Mouse (Mus musculus) limb, embryonic 10.5 days (tissue): ENCODE data around the gene Krt83. TPM values are rescaled to one million over a fixed set of nuclear protein-coding genes. Genes with fewer than 3 reads are reported as not detected.
A peak's percentile ranks its signal among the peaks of the same experiment; 100 is the strongest.

Experiments
- DNase-seq: peaks from one replicate; pipeline ENCODE4 v3.0.0-alpha.2; 2017; ENCODE audit warnings: low spot score
- H3K27ac ChIP-seq: fragments of 300-500 bp; sonication (generic); 2 replicates; pipeline ENCODE4 v1.5.1; 2016; ENCODE audit warnings: mild to moderate bottlenecking
- H3K27me3 ChIP-seq: fragments of 300-500 bp; sonication (generic); 2 replicates; pipeline ENCODE4 v1.6.1; 2016; ENCODE audit warnings: low read depth, mild to moderate bottlenecking; ENCODE audit not compliant: poor library complexity, severe bottlenecking
- H3K36me3 ChIP-seq: fragments of 300-500 bp; sonication (generic); 2 replicates; pipeline ENCODE4 v1.6.1; 2016; ENCODE audit warnings: mild to moderate bottlenecking, moderate library complexity
- H3K4me1 ChIP-seq: fragments of 300-500 bp; sonication (generic); 2 replicates; pipeline ENCODE4 v1.6.1; 2016
- H3K4me3 ChIP-seq: fragments of 300-500 bp; sonication (generic); 2 replicates; pipeline ENCODE4 v1.5.1; 2016; ENCODE audit warnings: mild to moderate bottlenecking, moderate library complexity
- H3K9me3 ChIP-seq: fragments of 300-500 bp; sonication (generic); replicated peaks from 2 replicates; pipeline ENCODE4 v1.6.1; 2016; ENCODE audit warnings: mild to moderate bottlenecking
- WGBS: fragments of 180-500 bp; shearing (Covaris S2); methylation state at CpG from one replicate; pipeline ENCODE4 v1.1.7; 2016; 5-methylcytosine and 5-hydroxymethylcytosine counted together
- polyA plus RNA-seq: library from polyadenylated mRNA; unstranded; fragments of >200 nt; fragmentation: Nextera tagmentation; extraction: Ambion mirVana; gene quantifications from 2 replicates; pipeline ENCODE4 v1.2.1, GENCODE M21; 2016

The Krt83 gene
- polyA plus RNA-seq, 1 experiment from 2014 or later = not detected

DNA sequence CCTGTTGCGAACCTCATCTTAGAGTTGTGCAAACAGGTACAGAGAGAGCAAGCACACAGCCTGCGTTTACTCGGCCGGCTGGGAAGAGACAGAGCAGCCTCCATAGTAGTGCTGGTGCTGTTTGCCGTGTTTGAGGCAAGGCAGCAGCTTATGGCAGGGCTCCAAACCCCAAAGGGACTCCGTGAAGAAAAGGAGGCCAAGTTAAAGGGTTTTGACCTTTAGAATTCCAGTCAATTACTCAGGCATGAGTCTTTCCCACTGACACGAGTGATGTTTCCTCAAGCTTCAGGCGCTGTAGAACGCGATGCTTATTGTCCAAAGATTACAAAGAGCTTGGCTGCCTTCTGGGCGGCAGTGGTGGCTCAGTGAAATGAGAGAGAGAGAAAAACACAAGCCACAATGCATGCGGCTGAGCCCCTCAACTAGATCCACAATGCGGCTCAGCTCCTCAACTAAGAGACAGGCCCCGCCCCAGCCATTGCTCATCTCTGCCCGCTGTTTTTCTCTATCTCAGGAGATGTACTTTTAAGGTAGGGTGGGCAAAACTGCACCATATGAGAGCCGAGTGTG, 32.9 kb downstream of the Krt83 start:
- no peak overlapping the region for H3K4me3 ChIP-seq
- no peak for DNase-seq
- 81% methylated on average over 16 of the region's 16 CpGs for WGBS

DNA sequence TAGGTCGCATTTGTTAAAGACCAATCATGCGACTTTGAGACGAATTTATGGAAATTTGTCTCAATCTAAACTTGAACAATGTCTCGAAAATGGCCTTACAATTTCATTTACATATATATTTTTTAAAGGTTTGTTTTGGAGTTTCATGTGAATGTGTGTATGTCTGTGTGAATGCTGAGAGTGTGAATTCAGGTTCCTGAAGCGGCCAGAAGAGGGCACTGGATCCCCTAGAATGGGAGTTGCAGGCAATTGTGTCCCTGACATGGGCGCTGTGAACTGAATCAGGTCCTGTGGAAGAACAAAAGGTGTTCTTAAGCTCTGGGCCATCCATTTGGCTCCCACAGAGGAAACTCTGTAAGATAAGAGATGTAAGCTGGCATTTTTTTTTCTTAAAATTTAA, 35.4 kb downstream of the Krt83 start:
- 87% methylated on average over 6 of the region's 6 CpGs for WGBS
- H3K27me3 ChIP-seq = no peaks in the 10 kb centered on the region
- H3K9me3 ChIP-seq = no peaks in the 10 kb centered on the region
- H3K36me3 ChIP-seq = no peaks in the 10 kb centered on the region
- 0 out of 2 replicates have a peak, but pooled peaks cover 4% of the 10 kb centered on the region for H3K4me1 ChIP-seq
- DNase-seq = no peak
- H3K27ac ChIP-seq = no peak overlapping the region
- H3K4me3 ChIP-seq = no peak overlapping the region

More for the DNA sequence above, 32.9 kb downstream of the Krt83 start:
- no peaks in the 10 kb centered on the region for H3K36me3 ChIP-seq
- no peak overlapping the region for H3K27ac ChIP-seq
- H3K9me3 ChIP-seq = no peaks in the 10 kb centered on the region
- H3K27me3 ChIP-seq = no peaks in the 10 kb centered on the region
- 0 out of 2 replicates have a peak, but pooled peaks cover 4% of the 10 kb centered on the region for H3K4me1 ChIP-seq

DNA sequence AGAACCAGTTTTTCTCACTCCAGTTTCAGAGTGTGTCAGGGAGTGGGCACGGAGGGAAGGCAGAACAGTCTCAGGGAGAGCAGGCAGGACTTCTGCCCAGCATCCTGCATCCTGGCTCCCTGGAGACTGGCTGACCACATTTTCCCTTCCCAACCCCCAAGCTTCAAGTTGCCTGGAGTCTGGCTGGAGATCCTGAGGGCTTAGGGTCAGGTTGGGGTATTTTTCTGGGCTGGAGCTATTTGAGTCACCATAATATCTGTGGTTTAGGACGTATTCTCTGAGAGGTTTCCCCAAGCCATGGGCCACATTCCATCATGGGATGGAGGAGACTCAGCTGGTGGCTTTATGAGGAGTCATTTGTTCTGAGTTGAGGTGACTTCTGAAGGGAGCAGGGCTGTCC, 36.0 kb downstream of the Krt83 start:
- Histone ChIP-seq H3K9me3 (no peaks in the 10 kb centered on the region), H3K27me3 (no peaks in the 10 kb centered on the region), H3K36me3 (no peaks in the 10 kb centered on the region), H3K4me1 (0 out of 2 replicates have a peak, but pooled peaks cover 4% of the 10 kb centered on the region), H3K4me3 (no peak overlapping the region), H3K27ac (no peak overlapping the region)
- WGBS = 91% methylated on average over 2 of the region's 2 CpGs
- no peak for DNase-seq

DNA sequence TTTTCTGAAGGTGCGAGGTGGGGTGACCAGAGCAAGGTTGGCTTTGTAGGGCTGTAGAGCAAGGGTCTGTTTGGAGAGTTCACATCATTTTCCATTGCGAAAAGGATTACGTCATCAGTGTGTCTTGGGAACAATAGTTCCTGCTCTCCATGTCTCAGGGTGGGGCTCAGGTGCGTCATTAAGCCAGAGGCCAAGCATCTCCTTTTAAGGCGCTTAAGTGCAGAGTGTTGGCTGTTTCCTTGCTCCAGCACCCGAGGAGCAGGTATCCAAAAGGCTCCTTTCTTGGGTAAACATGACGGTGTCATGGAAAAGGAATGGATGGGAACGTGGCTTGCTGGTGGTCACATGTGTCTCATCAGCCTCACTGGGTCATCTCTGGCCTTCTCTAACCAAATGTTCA, 36.5 kb downstream of the Krt83 start:
- no peak for DNase-seq
- H3K27ac ChIP-seq = no peak overlapping the region
- H3K9me3 ChIP-seq = no peaks in the 10 kb centered on the region
- no peak overlapping the region for H3K4me3 ChIP-seq
- 0 out of 2 replicates have a peak, but pooled peaks cover 4% of the 10 kb centered on the region for H3K4me1 ChIP-seq
- 90% methylated on average over 8 of the region's 8 CpGs for WGBS
- H3K36me3 ChIP-seq = no peaks in the 10 kb centered on the region
- H3K27me3 ChIP-seq = no peaks in the 10 kb centered on the region

DNA sequence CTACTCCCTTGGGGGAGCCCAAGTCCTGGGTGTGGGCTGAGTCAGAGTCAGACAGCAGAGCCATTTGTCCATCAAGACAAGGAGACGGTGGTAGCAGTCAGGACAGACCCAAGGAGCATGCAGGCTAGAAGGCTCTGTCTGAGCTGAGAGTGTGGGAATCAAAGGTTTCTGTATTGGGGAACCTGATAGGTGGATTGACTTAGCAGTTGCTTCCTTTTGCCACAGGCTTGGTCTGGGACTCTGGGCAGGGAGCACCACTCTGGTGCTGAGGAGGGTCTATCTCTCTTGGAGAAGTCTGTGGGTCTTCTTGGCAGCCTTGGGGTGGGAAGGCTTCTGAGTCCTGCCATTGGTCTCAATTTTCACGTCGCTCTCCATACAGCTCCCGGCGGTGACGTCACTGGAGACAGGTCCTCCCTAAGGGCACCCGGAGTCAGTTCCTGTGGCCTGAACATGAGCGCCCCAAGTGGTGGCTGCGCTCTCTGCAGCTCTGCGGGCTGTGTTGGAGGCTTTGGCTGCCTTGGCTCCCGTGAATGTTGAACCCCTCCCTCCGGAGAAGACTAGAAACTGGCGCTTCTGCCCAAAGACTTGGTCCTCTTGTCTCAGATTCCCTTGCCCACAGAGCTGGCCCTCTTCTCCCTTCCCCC, 38.1 kb downstream of the Krt83 start:
- H3K27me3 ChIP-seq = no peaks in the 10 kb centered on the region
- DNase-seq = peak; percentile 82
- no peaks in the 10 kb centered on the region for H3K9me3 ChIP-seq
- no peak overlapping the region for H3K27ac ChIP-seq
- 5% methylated on average over 13 of the region's 13 CpGs for WGBS
- no peak overlapping the region for H3K4me3 ChIP-seq
- no peaks in the 10 kb centered on the region for H3K4me1 ChIP-seq
- no peaks in the 10 kb centered on the region for H3K36me3 ChIP-seq

DNA sequence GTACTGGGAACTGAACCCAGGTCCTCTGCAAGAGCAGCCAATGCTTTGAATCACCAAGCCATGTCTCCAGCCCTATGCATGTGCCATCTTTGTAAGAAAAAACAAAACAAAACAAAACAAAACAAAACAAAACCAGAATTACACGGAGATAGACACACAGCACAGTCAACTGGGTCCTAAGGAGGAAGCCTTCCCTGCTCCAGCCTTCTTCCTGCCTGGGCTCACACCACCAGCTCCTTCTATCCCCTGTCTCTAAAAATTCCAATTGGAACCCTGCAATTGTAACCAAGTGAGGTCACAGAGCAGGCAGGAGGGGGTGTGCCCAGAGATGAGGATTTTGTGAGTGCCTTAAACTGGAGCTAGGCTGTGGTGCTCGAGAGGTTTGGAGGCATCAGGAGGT, 43.9 kb downstream of the Krt83 start, which contains the start of gene Krt88:
TSS of gene Krt88 (plus strand) at position 301 of the 400 bp plus-strand sequence.
- DNase-seq = no peak
- H3K27me3 ChIP-seq = no peaks in the 10 kb centered on the region
- WGBS = 82% methylated on average over 2 of the region's 2 CpGs

DNA sequence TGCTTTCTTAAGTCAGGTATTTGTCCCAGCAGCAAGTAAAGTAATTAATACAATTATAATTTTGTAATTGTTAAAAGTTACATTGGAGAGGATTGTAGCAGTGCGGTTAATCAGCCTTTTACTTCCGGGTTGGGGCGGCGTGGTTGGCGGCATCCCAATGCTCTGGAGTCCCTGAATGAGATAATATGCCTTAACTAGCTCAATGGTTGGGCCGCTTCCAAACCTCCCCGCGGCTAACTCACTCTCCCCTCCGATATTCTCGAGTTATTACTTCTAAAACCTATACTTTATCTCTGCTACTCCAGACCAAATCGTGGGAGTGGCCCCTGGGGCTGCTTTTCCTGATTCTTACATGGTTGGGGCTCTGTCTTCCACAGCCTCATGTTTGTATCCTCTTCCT, 44.7 kb downstream of the Krt83 start:
- Histone ChIP-seq H3K4me3 (no peak overlapping the region), H3K36me3 (no peaks in the 10 kb centered on the region), H3K9me3 (no peaks in the 10 kb centered on the region), H3K27ac (no peak overlapping the region), H3K4me1 (no peaks in the 10 kb centered on the region), H3K27me3 (no peaks in the 10 kb centered on the region)
- 82% methylated on average over 11 of the region's 11 CpGs for WGBS
- DNase-seq = no peak

More for the DNA sequence above, 43.9 kb downstream of the Krt83 start, which contains the start of gene Krt88:
- no peaks in the 10 kb centered on the region for H3K9me3 ChIP-seq
- H3K36me3 ChIP-seq = no peaks in the 10 kb centered on the region
- no peak within 1 kb of the TSS for H3K4me3 ChIP-seq
- H3K4me1 ChIP-seq = no peaks in the 10 kb centered on the region
- H3K27ac ChIP-seq = no peak within 1 kb of the TSS

DNA sequence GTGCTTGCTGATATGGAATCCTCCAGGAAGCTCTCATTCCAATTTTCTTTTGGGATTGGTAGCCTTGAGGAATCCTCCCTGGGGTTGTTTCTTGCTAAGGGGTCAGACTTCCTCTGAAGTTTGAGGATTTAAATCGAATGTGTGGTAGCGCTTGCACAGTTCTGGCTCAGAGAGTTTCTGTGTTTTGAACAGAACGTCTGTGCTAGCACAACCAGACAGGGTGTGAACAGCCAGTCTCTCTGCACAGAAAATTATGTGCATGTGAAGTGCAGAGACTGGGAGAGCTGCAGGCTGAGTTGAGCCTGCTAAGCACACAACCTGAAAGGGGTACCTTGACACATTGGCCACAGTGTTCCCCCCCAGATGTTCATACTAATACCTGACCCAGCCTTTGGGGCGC, 50.5 kb downstream of the Krt83 start:
- Histone ChIP-seq H3K4me1 (peaks cover 7% of the 10 kb centered on the region), H3K36me3 (no peaks in the 10 kb centered on the region), H3K27ac (no peak overlapping the region), H3K4me3 (no peak overlapping the region), H3K27me3 (peaks cover 56% of the 10 kb centered on the region), H3K9me3 (no peaks in the 10 kb centered on the region)
- WGBS = 82% methylated on average over 4 of the region's 4 CpGs
- no peak for DNase-seq

DNA sequence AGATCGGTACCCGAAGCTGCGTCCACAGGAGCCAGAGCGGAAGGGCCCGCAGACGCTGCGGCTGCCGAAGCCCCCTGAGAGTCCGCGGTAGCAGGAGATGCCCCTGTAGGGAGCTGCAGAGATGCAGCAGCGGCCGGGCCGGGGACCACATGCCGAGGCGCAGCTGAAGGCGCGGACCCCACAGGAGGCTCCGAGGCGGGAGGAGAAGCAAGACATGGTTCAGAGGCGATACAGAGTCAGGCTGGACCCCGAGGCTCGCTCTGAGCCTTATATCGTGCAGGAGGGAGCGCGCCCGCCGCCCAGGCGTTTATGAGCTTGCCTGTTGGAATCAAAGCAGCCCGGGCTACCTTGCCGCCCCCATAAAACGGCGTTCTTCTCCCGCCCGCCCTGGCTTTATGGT, 52.8 kb downstream of the Krt83 start, which contains the start of gene Krt87:
TSS of gene Krt87 (minus strand) at position 250 of the 400 bp plus-strand sequence.
- DNase-seq = peak; percentile 51
- Histone ChIP-seq H3K9me3 (no peaks in the 10 kb centered on the region), H3K27ac (no peak within 1 kb of the TSS), H3K27me3 (peaks cover 73% of the 10 kb centered on the region), H3K4me1 (peaks cover 7% of the 10 kb centered on the region), H3K36me3 (no peaks in the 10 kb centered on the region), H3K4me3 (peak within 1 kb of the TSS; percentile 41)
- 2% methylated on average over 34 of the region's 34 CpGs for WGBS

DNA sequence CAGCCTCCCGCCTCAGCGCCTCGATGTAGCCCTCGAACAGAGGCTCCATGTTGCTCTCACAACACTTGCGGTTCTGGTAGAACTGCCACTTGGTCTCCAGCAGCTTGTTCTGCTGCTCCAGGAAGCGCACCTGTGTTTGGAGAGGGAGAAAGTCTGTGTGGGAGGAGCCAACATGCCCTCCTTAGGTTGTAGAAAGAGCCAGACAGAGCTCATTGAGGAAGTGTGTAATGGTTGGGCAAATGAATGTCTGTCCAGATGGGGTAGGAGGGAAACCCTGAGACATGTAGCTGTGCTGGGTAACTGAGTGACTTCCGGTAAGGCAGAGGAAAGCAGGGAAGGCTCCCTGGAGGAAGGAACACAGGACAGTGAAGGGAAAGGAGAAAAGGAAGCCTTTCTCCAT, 54.7 kb downstream of the Krt83 start:
- Histone ChIP-seq H3K27ac (no peak overlapping the region), H3K4me3 (no peak overlapping the region), H3K4me1 (peaks cover 7% of the 10 kb centered on the region), H3K36me3 (no peaks in the 10 kb centered on the region), H3K27me3 (peaks cover 77% of the 10 kb centered on the region), H3K9me3 (no peaks in the 10 kb centered on the region)
- WGBS = 91% methylated on average over 7 of the region's 7 CpGs
- no peak for DNase-seq

Other genes with a start within 250 kb of the Krt83 start
- gene Nr4a1, start 237.2 kb downstream of the Krt83 start, polyA plus RNA-seq = 4.1 and 7.1 TPM in 2 replicates
- 92.3 and 97.5 TPM in 2 replicates for gene Atg101, start 207.2 kb downstream of the Krt83 start, polyA plus RNA-seq
- 1.8 and 4.1 TPM in 2 replicates for gene 6030408B16Rik, start 198.3 kb downstream of the Krt83 start, polyA plus RNA-seq
- 0.09 and 0.23 TPM in 2 replicates for gene Krt80, start 121.3 kb downstream of the Krt83 start, polyA plus RNA-seq
- 14.2 and 16.9 TPM in 2 replicates for gene Krt7, start 80.5 kb downstream of the Krt83 start, polyA plus RNA-seq
- gene Krt87, start 52.7 kb downstream of the Krt83 start, polyA plus RNA-seq = not detected in 2 replicates
- gene Krt88, start 43.8 kb downstream of the Krt83 start, polyA plus RNA-seq = not detected in 2 replicates
- gene Krt81, start 27.8 kb downstream of the Krt83 start, polyA plus RNA-seq = not detected in 2 replicates
- gene Krt86, start 18.0 kb downstream of the Krt83 start, polyA plus RNA-seq = not detected in 2 replicates
- not detected in 2 replicates for gene Gm49425, start 25.7 kb upstream of the Krt83 start, polyA plus RNA-seq
- gene Krt84, start 41.3 kb upstream of the Krt83 start, polyA plus RNA-seq = not detected in 2 replicates
- not detected in 2 replicates for gene Krt82, start 59.2 kb upstream of the Krt83 start, polyA plus RNA-seq
- 0.08 and 0.31 TPM in 2 replicates for gene Krt90, start 71.4 kb upstream of the Krt83 start, polyA plus RNA-seq
- 0.04 and 0.10 TPM in 2 replicates for gene Krt75, start 82.4 kb upstream of the Krt83 start, polyA plus RNA-seq
- not detected in 2 replicates for gene Gm5414, start 136.7 kb upstream of the Krt83 start, polyA plus RNA-seq
- gene Gm5478, start 155.9 kb upstream of the Krt83 start, polyA plus RNA-seq = not detected in 2 replicates
- not detected in 2 replicates for gene Krt6b, start 188.8 kb upstream of the Krt83 start, polyA plus RNA-seq
- 0.13 TPM in 1 of 2 replicates, not detected in the other for gene Krt6a, start 202.8 kb upstream of the Krt83 start, polyA plus RNA-seq
- 19.1 and 40.4 TPM in 2 replicates for gene Krt5, start 221.4 kb upstream of the Krt83 start, polyA plus RNA-seq